Mouse (Mus musculus): ENCODE results near the gene Jmjd8. TPM values are rescaled to one million over a fixed set of nuclear protein-coding genes. Genes with fewer than 3 reads are reported as not detected.
"Not testable (repeated sequence)": the region's sequence is repeated elsewhere in the genome, so short reads cannot be mapped to it uniquely, and the experiment has no call there.

Gene Jmjd8
- polyA plus RNA-seq, 1 experiment from 2014 or later, result 58.7 TPM

DNA sequence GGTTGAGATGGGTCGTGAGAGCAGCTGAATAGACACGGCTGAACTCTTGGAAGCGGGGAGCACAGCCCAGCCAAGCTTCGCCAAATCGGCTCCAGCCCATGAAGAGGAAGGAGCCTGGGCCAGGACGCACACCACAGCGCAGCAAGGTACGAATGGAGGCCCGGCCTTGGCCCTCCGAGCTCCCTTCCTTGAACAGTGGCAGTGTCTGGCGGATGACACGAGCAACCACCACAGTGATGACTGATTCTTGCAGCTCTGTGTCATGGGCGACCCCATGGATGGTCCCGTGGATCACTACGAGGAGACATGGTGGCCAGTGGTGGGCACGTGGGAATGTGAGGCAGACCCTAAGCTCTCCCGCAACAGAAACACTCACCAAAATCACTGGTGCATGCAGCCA, 33.7 kb upstream of the Jmjd8 start:
- Histone ChIP-seq H3K9me3 (replicated peaks) (no peaks in the 10 kb centered on the region), H3K27ac (replicated peaks) (peak overlapping the region; percentile 96), H3K27me3 (ENCODE audit: low read depth, poor library complexity, severe bottlenecking) (no peaks in the 10 kb centered on the region), H3K4me3 (peak overlapping the region; percentile 85), H3K36me3 (peaks cover 28% of the 10 kb centered on the region), H3K4me1 (peaks cover 77% of the 10 kb centered on the region)
- 54% methylated on average over 17 of the region's 17 CpGs for WGBS
- no peak for DNase-seq (ENCODE audit: low spot score)

DNA sequence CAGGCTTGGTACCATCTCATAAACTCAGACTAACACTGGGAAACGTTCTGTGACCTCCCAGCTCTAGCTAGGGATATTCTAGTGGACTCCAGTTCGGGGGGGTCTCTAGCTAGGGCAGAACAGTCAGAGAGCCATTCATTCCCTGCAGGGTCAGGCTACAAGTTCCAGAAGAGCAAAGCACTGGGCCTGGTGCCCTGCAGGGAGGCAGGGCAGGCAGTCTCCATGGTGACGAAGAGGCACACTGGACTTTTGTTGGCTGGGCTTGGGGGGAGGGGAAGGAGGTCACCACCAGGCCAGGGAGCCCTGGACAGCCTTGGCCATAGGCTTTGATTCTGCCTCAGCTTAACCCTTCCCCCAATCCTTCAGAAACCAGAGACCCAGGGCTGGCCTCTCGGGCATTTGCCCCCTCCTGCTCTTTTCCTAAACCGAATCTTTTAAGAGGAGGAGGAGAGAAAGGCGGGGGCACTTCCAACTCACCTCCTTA, 33.0 kb upstream of the Jmjd8 start, which contains the start of gene AC134908.4:
AC134908.4 (minus strand) TSS at position 51 of the 484 bp plus-strand sequence.
- no peaks in the 10 kb centered on the region for H3K9me3 ChIP-seq (replicated peaks)
- H3K27me3 ChIP-seq (ENCODE audit: low read depth, poor library complexity, severe bottlenecking), result no peaks in the 10 kb centered on the region
- peak; percentile 95 for DNase-seq (ENCODE audit: low spot score)
- peaks cover 24% of the 10 kb centered on the region for H3K36me3 ChIP-seq
- H3K4me1 ChIP-seq, result peaks cover 74% of the 10 kb centered on the region
- H3K27ac ChIP-seq (replicated peaks), result peak within 1 kb of the TSS; percentile 96
- under 1% methylated on average over 6 of the region's 6 CpGs for WGBS
- peak within 1 kb of the TSS; percentile 85 for H3K4me3 ChIP-seq

DNA sequence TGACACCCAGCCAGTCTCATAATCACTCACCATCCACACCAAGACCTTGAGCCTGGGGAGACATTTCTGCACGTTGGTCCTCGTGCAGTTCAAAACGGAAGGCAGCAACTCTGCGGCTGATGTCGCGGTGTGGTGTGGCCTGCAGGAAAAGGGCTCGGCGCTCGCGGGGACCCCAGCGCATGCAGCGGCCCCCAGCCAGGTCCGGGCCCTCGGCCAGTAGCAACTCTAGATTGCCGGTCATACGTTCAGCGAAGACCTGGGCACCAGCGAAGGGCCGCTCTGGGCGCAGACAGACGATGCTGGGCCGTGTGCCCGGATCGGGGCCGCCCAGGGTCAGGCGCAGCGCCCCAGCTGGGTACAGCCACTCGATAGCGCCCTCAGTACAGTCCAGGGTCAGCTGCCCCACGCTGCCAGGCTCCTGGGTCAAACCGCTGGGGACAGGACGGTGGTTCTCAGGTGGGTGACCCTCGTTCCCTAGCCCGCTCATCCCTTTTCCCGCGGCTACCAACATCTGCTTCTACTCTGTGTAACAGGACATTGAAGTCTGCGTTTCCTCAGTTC, 32.4 kb upstream of the Jmjd8 start:
- Histone ChIP-seq H3K9me3 (replicated peaks) (no peaks in the 10 kb centered on the region), H3K36me3 (peaks cover 24% of the 10 kb centered on the region), H3K4me1 (peaks cover 67% of the 10 kb centered on the region), H3K4me3 (peak overlapping the region; percentile 85), H3K27ac (replicated peaks) (peak overlapping the region; percentile 96), H3K27me3 (ENCODE audit: low read depth, poor library complexity, severe bottlenecking) (0 out of 2 replicates have a peak, but pooled peaks cover under 1% of the 10 kb centered on the region)
- no peak for DNase-seq (ENCODE audit: low spot score)
- under 1% methylated on average over 37 of the region's 37 CpGs for WGBS

DNA sequence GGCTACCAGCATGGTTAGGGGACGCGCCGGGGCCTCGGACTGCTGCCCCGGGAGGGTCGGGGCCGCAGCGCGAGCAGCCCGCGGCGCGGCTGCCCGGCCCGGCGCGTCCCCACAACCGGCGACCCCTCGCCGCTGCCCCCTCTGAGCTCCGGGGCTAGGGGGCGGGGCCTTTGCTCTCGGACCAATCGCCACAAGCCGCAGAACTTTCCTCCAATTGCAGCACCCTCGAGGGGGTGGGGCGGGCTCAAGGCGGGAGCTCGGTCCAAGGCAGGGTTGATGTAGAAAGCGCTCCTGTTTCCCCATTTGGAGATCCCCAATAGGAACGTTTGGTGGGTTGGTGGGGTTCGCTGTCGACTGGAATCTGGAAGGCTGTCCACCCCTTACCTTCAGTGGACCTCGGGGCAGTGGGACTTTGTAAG, 31.7 kb upstream of the Jmjd8 start, which contains the start of gene Metrn:
Metrn (minus strand) TSS at position 186 of the 419 bp plus-strand sequence.
- DNase-seq (ENCODE audit: low spot score), result peak; percentile 96
- H3K9me3 ChIP-seq (replicated peaks), result no peaks in the 10 kb centered on the region
- H3K27ac ChIP-seq (replicated peaks), result peak within 1 kb of the TSS; percentile 96
- WGBS, result 0% methylated on average over 35 of the region's 35 CpGs
- H3K4me1 ChIP-seq, result peaks cover 61% of the 10 kb centered on the region
- H3K36me3 ChIP-seq, result peaks cover 24% of the 10 kb centered on the region
- peak within 1 kb of the TSS; percentile 85 for H3K4me3 ChIP-seq
- peaks cover 7% of the 10 kb centered on the region; the same call in 1 of the 2 replicates for H3K27me3 ChIP-seq (ENCODE audit: low read depth, poor library complexity, severe bottlenecking)

DNA sequence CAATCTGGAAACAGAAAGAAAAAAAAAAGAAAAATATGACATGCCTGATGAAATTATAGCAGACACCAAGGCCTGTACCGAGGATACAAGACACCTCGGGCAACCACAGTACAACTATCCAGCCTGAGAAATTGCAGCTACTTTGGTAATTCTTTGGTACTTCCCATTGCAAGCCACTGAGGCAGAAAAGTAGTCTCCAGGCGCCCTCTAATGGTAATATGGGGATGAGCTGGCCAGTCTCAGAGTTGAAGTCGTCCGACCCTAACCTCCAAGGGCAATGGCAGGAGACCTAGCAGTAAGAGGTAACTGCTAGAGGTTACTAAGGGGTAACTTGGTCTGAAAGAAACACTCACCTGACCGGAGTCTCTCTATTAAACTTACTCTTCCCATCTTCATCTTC, 27.6 kb upstream of the Jmjd8 start:
- no peaks in the 10 kb centered on the region for H3K36me3 ChIP-seq
- no peak overlapping the region for H3K4me3 ChIP-seq
- H3K27me3 ChIP-seq (ENCODE audit: low read depth, poor library complexity, severe bottlenecking), result peaks cover 13% of the 10 kb centered on the region; the same call in 1 of the 2 replicates
- H3K9me3 ChIP-seq (replicated peaks), result no peaks in the 10 kb centered on the region
- H3K27ac ChIP-seq (replicated peaks), result no peak overlapping the region
- WGBS, result 11% methylated on average over 6 of the region's 6 CpGs
- H3K4me1 ChIP-seq, result peaks cover 44% of the 10 kb centered on the region
- peak; percentile 75 for DNase-seq (ENCODE audit: low spot score)

DNA sequence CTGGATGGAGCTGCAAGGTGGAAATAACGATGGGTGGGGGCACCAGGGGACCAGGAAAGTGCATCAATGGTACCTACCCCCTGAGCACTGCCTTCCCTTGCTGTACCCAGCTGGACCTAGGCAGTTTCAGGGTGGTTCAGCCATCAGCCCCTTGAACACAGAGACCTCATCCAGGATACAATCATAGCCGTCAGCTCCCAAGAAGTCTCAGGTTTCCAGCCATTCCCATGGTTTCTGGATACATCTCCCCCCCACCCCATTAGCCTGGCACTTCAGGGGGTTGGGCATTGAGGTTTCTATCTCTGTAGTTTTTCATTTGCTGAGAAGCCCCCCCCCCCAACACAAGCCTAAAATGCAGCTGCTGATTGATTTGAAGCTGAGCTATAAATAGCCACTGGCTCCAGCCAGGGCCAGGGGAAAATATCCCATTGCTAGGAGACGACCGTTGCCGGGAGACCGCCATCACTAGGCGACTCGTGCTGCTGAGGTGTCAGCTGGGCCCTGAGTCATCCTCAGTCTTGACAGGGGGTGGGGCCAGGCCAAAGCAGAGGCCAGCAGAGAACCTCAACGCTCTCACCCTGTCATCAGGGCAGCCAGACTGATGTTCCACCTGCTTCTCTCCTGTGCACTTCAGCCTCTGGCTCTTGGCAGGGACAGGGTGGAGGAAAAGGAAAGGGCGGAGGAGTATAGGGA, 25.7 kb upstream of the Jmjd8 start:
- no peaks in the 10 kb centered on the region for H3K9me3 ChIP-seq (replicated peaks)
- H3K4me3 ChIP-seq, result peak overlapping the region; percentile 38
- peak overlapping the region; percentile 89 for H3K27ac ChIP-seq (replicated peaks)
- peak; percentile 95 for DNase-seq (ENCODE audit: low spot score)
- peaks cover 32% of the 10 kb centered on the region for H3K4me1 ChIP-seq
- H3K36me3 ChIP-seq, result no peaks in the 10 kb centered on the region
- peaks cover 21% of the 10 kb centered on the region for H3K27me3 ChIP-seq (ENCODE audit: low read depth, poor library complexity, severe bottlenecking)
- WGBS, result 13% methylated on average over 10 of the region's 10 CpGs

DNA sequence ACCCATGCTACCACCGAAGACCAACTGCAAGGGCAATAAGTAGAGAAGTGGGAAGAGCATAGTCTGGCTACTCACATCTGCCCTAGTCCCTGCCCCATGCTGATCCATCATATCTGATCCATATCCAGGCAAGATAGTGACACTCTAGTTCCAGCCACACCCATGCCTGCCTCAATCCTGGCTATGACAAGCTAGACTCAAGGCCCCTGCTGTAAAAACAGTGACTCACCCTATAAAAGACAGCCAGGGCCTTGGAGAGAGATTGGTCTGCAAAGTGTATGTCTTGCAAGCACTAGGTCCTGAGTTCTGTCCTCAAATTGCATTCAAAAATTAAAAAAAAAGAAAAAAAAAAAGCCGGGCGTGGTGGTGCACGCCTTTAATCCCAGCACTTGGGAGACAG, 22.2 kb upstream of the Jmjd8 start:
- Histone ChIP-seq H3K36me3 (no peaks in the 10 kb centered on the region), H3K4me3 (no peak overlapping the region), H3K27me3 (ENCODE audit: low read depth, poor library complexity, severe bottlenecking) (peaks cover 49% of the 10 kb centered on the region), H3K9me3 (replicated peaks) (no peaks in the 10 kb centered on the region), H3K27ac (replicated peaks) (no peak overlapping the region), H3K4me1 (peaks cover 59% of the 10 kb centered on the region)
- DNase-seq (ENCODE audit: low spot score), result no peak
- 88% methylated on average over 4 of the region's 4 CpGs for WGBS

DNA sequence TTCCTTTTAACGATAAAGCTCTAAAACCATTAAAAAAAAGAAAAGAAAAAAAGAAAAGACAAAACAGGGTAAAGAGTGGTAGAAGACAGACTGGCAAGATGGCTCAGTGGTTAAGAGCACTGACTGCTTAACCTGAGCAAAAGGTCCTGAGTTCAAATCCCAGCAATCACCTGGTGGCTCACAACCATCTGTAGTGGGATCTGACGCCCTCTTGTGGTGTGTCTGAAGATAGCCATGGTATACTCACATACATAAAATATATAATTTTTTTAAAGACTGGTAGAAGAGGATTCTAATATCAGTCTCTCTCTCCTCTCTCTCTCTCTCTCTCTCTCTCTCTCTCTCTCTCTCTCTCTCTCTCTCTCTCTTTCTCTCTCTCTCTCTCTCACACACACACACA, 21.2 kb upstream of the Jmjd8 start:
- not testable (repeated sequence) for H3K36me3 ChIP-seq; H3K27ac ChIP-seq (replicated peaks); H3K4me3 ChIP-seq; H3K9me3 ChIP-seq (replicated peaks); DNase-seq (ENCODE audit: low spot score)
- Histone ChIP-seq H3K27me3 (ENCODE audit: low read depth, poor library complexity, severe bottlenecking) (peaks cover 49% of the 10 kb centered on the region), H3K4me1 (peaks cover 53% of the 10 kb centered on the region)
- WGBS, result 40% methylated on average over 2 of the region's 2 CpGs

DNA sequence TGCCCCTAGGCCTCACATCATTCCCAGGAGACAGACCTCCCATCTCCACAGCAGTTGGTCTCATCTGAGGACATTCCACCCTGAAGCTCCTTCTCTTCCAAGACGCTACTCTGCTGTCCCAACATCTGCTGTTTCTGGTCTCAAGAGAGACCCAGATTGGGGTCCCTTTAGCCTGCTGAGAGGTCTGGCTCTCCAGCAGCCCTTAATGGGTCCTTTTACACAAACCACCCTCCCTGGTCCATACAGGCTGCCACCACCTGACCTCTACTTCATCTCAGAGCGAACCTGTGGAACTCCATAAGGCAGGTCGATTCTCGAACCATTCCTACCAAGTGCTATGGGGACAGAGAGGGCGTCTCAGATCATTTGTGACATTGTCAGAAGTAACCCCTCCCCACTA, 20.6 kb upstream of the Jmjd8 start:
- peaks cover 55% of the 10 kb centered on the region for H3K27me3 ChIP-seq (ENCODE audit: low read depth, poor library complexity, severe bottlenecking)
- H3K4me3 ChIP-seq, result peak overlapping the region; percentile 84
- 51% methylated on average over 5 of the region's 5 CpGs for WGBS
- H3K36me3 ChIP-seq, result no peaks in the 10 kb centered on the region
- H3K27ac ChIP-seq (replicated peaks), result peak overlapping the region; percentile 95
- DNase-seq (ENCODE audit: low spot score), result no peak
- H3K9me3 ChIP-seq (replicated peaks), result no peaks in the 10 kb centered on the region
- peaks cover 52% of the 10 kb centered on the region for H3K4me1 ChIP-seq

DNA sequence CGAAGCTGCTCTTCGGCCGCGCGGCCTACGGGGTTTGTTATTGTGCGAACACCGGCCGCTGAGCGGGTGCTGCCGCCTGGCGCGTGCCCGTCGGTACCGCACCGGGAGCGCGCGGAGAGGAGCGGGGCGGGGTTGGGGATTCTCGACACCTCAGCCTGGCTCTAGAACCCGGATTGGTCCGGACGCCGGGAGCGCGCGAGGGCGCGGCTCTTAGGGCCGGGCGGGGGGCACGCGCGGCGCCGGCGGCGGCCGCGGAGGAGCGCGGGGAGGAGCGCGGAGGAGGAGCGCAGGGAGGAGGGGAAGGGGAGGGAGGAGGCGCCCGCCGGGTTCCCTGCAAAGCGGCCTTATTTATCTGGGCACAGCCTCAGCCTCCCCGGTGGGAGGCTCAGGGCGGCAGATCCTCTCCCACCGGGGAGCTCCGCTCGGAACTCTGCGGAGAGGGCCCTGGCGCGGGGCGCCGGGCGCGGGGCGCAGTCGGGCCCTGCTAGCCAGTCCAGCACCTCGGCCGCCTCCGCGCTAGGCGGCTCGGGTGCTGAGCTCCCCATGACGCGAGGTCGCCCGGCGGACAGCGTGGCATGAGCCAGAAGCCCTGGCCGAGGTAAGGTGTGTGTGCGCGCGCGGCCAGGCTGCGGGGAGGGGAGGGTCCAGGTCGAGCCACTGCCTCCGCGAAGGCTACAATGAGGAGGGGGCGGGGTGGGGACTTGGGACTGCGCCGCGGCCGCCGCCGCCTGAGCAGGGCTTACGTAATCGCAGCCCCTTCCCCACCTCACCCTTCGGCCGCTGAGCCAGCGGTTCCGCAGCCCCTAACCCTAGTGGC, 19.7 kb upstream of the Jmjd8 start, which contains the start of gene Fbxl16:
Fbxl16 (plus strand) TSS at position 297 of the 817 bp plus-strand sequence.
- peaks cover 49% of the 10 kb centered on the region for H3K4me1 ChIP-seq
- H3K36me3 ChIP-seq, result no peaks in the 10 kb centered on the region
- H3K27ac ChIP-seq (replicated peaks), result peak within 1 kb of the TSS; percentile 95
- no peaks in the 10 kb centered on the region for H3K9me3 ChIP-seq (replicated peaks)
- peak within 1 kb of the TSS; percentile 84 for H3K4me3 ChIP-seq
- DNase-seq (ENCODE audit: low spot score), result peak; percentile 86
- peaks cover 62% of the 10 kb centered on the region for H3K27me3 ChIP-seq (ENCODE audit: low read depth, poor library complexity, severe bottlenecking)
- WGBS, result under 1% methylated on average over 98 of the region's 100 CpGs

DNA sequence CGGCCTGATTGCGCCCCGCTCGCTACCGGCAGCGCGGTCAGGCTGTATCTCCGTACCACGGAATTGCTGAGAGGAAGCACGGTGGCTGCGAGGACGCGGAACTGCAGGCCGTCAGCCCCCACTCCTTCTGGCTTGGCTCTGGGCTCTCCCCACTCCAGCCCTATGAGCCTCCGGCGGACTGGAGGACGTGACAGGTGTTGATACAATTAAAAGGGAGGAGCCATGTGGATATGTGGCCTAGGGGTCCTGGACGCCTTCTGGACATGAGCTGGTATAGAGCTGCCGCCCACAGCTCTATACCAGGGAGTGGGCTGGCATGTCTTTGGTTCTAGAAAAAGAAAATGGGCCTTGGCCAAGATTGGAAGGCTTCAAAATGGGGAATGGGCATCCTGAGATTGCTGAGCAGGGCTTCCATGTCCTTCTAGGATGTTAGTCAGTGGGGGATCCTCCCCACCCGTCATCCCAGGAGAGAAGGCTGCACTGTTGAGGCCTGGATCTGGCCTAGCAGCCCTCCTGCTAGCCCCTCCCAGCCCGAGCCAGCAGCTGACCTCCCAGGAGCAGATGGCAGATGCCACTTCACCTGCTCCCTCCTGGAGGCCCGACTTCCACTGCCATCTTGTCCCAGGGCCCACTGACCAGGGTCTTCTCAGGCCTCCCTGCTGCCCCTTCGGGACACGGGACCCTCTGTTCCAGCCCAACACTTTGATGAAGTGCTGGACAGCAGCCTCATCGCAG, 18.9 kb upstream of the Jmjd8 start:
- Histone ChIP-seq H3K27ac (replicated peaks) (peak overlapping the region; percentile 95), H3K4me1 (peaks cover 45% of the 10 kb centered on the region), H3K36me3 (no peaks in the 10 kb centered on the region), H3K4me3 (peak overlapping the region; percentile 84), H3K9me3 (replicated peaks) (no peaks in the 10 kb centered on the region), H3K27me3 (ENCODE audit: low read depth, poor library complexity, severe bottlenecking) (peaks cover 63% of the 10 kb centered on the region)
- WGBS, result 8% methylated on average over 25 of the region's 25 CpGs
- no peak for DNase-seq (ENCODE audit: low spot score)

DNA sequence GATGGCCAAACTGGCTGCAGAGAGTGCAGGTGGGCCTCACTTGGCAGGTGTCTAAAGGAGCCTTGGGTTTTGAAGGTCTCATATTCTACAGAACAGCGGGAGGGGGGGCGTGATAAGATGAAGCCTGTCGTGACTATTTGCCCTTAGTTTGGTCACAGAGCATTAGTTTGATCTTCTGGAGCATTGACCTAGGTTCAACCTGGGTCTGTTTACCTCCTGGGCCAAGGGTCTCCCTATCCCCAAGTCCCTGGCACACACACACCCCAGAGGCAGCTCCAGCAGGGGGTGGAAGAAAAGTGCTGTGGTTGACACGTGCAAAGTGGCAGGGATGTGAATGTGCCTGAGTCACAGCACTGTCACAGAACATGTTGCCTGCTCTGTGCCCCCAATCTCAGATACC, 17.8 kb upstream of the Jmjd8 start:
- peak overlapping the region; percentile 84 for H3K4me3 ChIP-seq
- DNase-seq (ENCODE audit: low spot score), result no peak
- whole genome bisulfite sequencing, result 67% methylated on average over 4 of the region's 4 CpGs
- H3K27me3 ChIP-seq (ENCODE audit: low read depth, poor library complexity, severe bottlenecking), result peaks cover 67% of the 10 kb centered on the region
- no peaks in the 10 kb centered on the region for H3K9me3 ChIP-seq (replicated peaks)
- peaks cover 45% of the 10 kb centered on the region for H3K4me1 ChIP-seq
- no peaks in the 10 kb centered on the region for H3K36me3 ChIP-seq
- no peak overlapping the region for H3K27ac ChIP-seq (replicated peaks)

Data from midbrain, embryonic 10.5 days (tissue).